Mouse (Mus musculus): Measurements from ENCODE around the gene Selenok.

DNA sequence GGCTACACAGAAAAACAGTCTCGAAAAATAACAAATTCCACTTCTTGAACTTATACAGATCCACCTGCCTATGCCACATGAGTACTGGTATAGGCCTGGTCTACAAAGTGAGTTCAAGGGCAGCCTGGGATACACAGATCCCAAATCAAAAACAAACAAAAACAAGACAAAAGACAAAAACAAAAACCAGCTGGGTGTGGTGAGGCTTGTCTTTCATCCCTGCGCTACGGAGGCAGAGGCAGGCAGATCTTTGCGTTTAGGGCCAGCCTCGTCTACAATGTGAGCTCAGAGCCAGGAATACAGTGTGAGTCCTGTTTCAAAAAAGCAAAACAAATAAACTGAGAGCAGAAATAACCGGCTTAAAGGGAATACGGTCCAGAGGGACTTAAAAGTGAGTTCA lies 497 bp upstream of the Selenok start:
- no peak for TF ChIP-seq CTCF (IDR thresholded peaks at IDR 0.05; ENCODE audit: borderline replicate concordance, extremely low read depth, insufficient read depth, insufficient read length)
- TF ChIP-seq POLR2A (IDR thresholded peaks at IDR 0.05; ENCODE audit: borderline replicate concordance, extremely low read depth, insufficient read depth, insufficient read length, poor library complexity, severe bottlenecking) = no peak

Measured in brain, embryonic 14.5 days (tissue).